Mouse (Mus musculus) layer of hippocampus, postnatal 36 days (tissue): Measurements from ENCODE around the gene Tbc1d13. TPM values are rescaled to one million over a fixed set of nuclear protein-coding genes. Genes with fewer than 3 reads are reported as not detected.
"Not testable (repeated sequence)": the region's sequence is repeated elsewhere in the genome, so short reads cannot be mapped to it uniquely, and the experiment has no call there.

ENCODE experiments used
- DNase-seq, 2 experiments: peaks; one replicate each; pipeline ENCODE4 v3.0.0; 2022
- total RNA-seq, 2 experiments: library from RNA; stranded (reverse); gene quantifications; 2 replicates each; pipeline ENCODE4 v1.2.3; 2021

Tbc1d13 gene
- total RNA-seq, 2 experiments from 2014 or later = 58.5 to 61.7 TPM

- not testable (repeated sequence) for DNase-seq
Measured at GRCm38 (mm10) chr2:30178711-30179110, 45.2 kb downstream of the Tbc1d13 start.

GRCm38 (mm10) chr2:30182424-30182823, 48.9 kb downstream of the Tbc1d13 start:
- DNase-seq = no peak

- no peak for DNase-seq
Measured at GRCm38 (mm10) chr2:30183721-30184120, 50.2 kb downstream of the Tbc1d13 start.

GRCm38 (mm10) chr2:30185276-30185675, 51.7 kb downstream of the Tbc1d13 start:
- DNase-seq = no peak

GRCm38 (mm10) chr2:30185681-30186080, 52.1 kb downstream of the Tbc1d13 start:
- DNase-seq = no peak

GRCm38 (mm10) chr2:30191790-30192580, 58.4 kb downstream of the Tbc1d13 start:
- no peak for DNase-seq

- no peak for DNase-seq
Measured at GRCm38 (mm10) chr2:30194656-30195055, 61.1 kb downstream of the Tbc1d13 start.

GRCm38 (mm10) chr2:30198021-30198420, 64.5 kb downstream of the Tbc1d13 start:
- no peak for DNase-seq

GRCm38 (mm10) chr2:30199984-30200383, 66.4 kb downstream of the Tbc1d13 start:
- no peak for DNase-seq

- DNase-seq = no peak
Measured at GRCm38 (mm10) chr2:30200388-30200925, 66.9 kb downstream of the Tbc1d13 start.

Other genes with a start within 250 kb of the Tbc1d13 start
- gene Odf2, start 244.5 kb upstream of the Tbc1d13 start, total RNA-seq = 100 to 1,000 TPM; 101 to 114 TPM
- 10 to 100 TPM; 38.7 to 45.5 TPM for gene Gle1, start 198.3 kb upstream of the Tbc1d13 start, total RNA-seq
- gene Sptan1, start 168.2 kb upstream of the Tbc1d13 start, total RNA-seq = 100 to 1,000 TPM; 824 to 881 TPM
- 10 to 100 TPM; 31.8 to 34.0 TPM for gene Wdr34, start 84.9 kb upstream of the Tbc1d13 start, total RNA-seq
- 100 to 1,000 TPM; 189 to 193 TPM for gene Set, start 76.4 kb upstream of the Tbc1d13 start, total RNA-seq
- gene Pkn3, start 56.1 kb upstream of the Tbc1d13 start, total RNA-seq = 1 to 10 TPM; 1.1 to 2.0 TPM
- gene Zdhhc12, start 40.1 kb upstream of the Tbc1d13 start, total RNA-seq = 1 to 10 TPM; 9.4 to 9.5 TPM
- 100 to 1,000 TPM; 189 to 198 TPM for gene Zer1, start 9.2 kb upstream of the Tbc1d13 start, total RNA-seq
- gene Endog, start 37.7 kb downstream of the Tbc1d13 start, total RNA-seq = 10 to 100 TPM; 21.3 to 21.9 TPM
- gene Spout1, start 44.7 kb downstream of the Tbc1d13 start, total RNA-seq = 10 to 100 TPM; 34.5 to 37.2 TPM
- gene Kyat1, start 72.1 kb downstream of the Tbc1d13 start, total RNA-seq = 10 to 100 TPM; 16.0 to 16.2 TPM
- 10 to 100 TPM; 52.4 to 57.5 TPM for gene Lrrc8a, start 104.0 kb downstream of the Tbc1d13 start, total RNA-seq
- 10 to 100 TPM in 1 of 2 experiments, 1 to 10 TPM in 1; 9.2 to 11.1 TPM for gene Gm28035, start 106.8 kb downstream of the Tbc1d13 start, total RNA-seq
- gene Phyhd1, start 132.5 kb downstream of the Tbc1d13 start, total RNA-seq = 10 to 100 TPM; 16.8 to 21.9 TPM
- not detected for gene Gm28038, start 147.3 kb downstream of the Tbc1d13 start, total RNA-seq
- gene Dolk, start 152.6 kb downstream of the Tbc1d13 start, total RNA-seq = 10 to 100 TPM; 20.9 to 22.2 TPM
- gene Nup188, start 152.7 kb downstream of the Tbc1d13 start, total RNA-seq = 10 to 100 TPM; 21.1 to 23.4 TPM
- gene Sh3glb2, start 225.6 kb downstream of the Tbc1d13 start, total RNA-seq = 100 to 1,000 TPM; 255 to 284 TPM
- gene Miga2, start 230.5 kb downstream of the Tbc1d13 start, total RNA-seq = 100 to 1,000 TPM; 108 to 121 TPM